Mouse (Mus musculus) brain, embryonic 14.5 days (tissue): ENCODE measurements around the gene Espl1. TPM values are rescaled to one million over a fixed set of nuclear protein-coding genes. Genes with fewer than 3 reads are reported as not detected.

Source experiments
- DNase-seq: peaks from one replicate; pipeline ENCODE4 v3.0.0-alpha.2; 2011; ENCODE audit warnings: low read depth
- CTCF ChIP-seq: fragments of 200-500 bp; IDR thresholded peaks from 2 replicates; pipeline ENCODE4 v1.5.1; 2012; ENCODE audit warnings: inconsistent platforms, mild to moderate bottlenecking, moderate library complexity, borderline replicate concordance; ENCODE audit not compliant: insufficient read depth, insufficient read length; ENCODE audit errors: extremely low read depth
- POLR2A ChIP-seq: fragments of 200-500 bp; IDR thresholded peaks from 2 replicates; pipeline ENCODE4 v1.6.1; 2012; ENCODE audit warnings: mild to moderate bottlenecking, inconsistent platforms, borderline replicate concordance; ENCODE audit not compliant: poor library complexity, insufficient read depth, insufficient read length, severe bottlenecking; ENCODE audit errors: extremely low read depth
- polyA plus RNA-seq: library from polyadenylated mRNA; depleted of rRNA; stranded (reverse); fragments of >200 nt; gene quantifications from 2 replicates; pipeline ENCODE4 v1.2.3, GENCODE M21; 2012

The Espl1 gene
- polyA plus RNA-seq, 1 experiment = 11.3 TPM

- no peak for DNase-seq
- no peak for TF ChIP-seq CTCF
- no peak for TF ChIP-seq POLR2A
Observed at GRCm38 (mm10) chr15:102279783-102280520, 16.1 kb upstream of the Espl1 start.

- TF ChIP-seq POLR2A (no peak), CTCF (no peak)
- DNase-seq = no peak
Observed at GRCm38 (mm10) chr15:102280623-102281022, 15.4 kb upstream of the Espl1 start.

- TF ChIP-seq POLR2A (no peak), CTCF (no peak)
- DNase-seq = no peak
Observed at GRCm38 (mm10) chr15:102282463-102283292, 13.4 kb upstream of the Espl1 start.

GRCm38 (mm10) chr15:102283648-102284047, 12.4 kb upstream of the Espl1 start:
- TF ChIP-seq POLR2A (no peak), CTCF (no peak)
- no peak for DNase-seq

- TF ChIP-seq CTCF = peak; percentile 38; the same call in 1 of the 2 replicates
- no peak for TF ChIP-seq POLR2A
- peak; percentile 69 for DNase-seq
Observed at GRCm38 (mm10) chr15:102287395-102287794, 8.7 kb upstream of the Espl1 start.

GRCm38 (mm10) chr15:102296368-102297006, 421 bp downstream of the Espl1 start:
- DNase-seq = no peak
- no peak for TF ChIP-seq CTCF
- no peak for TF ChIP-seq POLR2A

- TF ChIP-seq POLR2A = no peak
- no peak for TF ChIP-seq CTCF
- no peak for DNase-seq
Observed at GRCm38 (mm10) chr15:102302542-102302941, 6.5 kb downstream of the Espl1 start.

GRCm38 (mm10) chr15:102308717-102309116, 12.7 kb downstream of the Espl1 start:
- no peak for DNase-seq
- TF ChIP-seq POLR2A (no peak), CTCF (no peak)

- TF ChIP-seq POLR2A = no peak
- no peak for TF ChIP-seq CTCF
- DNase-seq = no peak
Observed at GRCm38 (mm10) chr15:102310074-102310845, 14.2 kb downstream of the Espl1 start.

- TF ChIP-seq POLR2A (no peak), CTCF (no peak)
- DNase-seq = no peak
Observed at GRCm38 (mm10) chr15:102311489-102311888, 15.4 kb downstream of the Espl1 start.

GRCm38 (mm10) chr15:102315292-102315691, 19.2 kb downstream of the Espl1 start:
- no peak for TF ChIP-seq CTCF
- TF ChIP-seq POLR2A = no peak
- no peak for DNase-seq

- peak; percentile 74 for DNase-seq
- peak; percentile 71 for TF ChIP-seq CTCF
- no peak for TF ChIP-seq POLR2A
Observed at GRCm38 (mm10) chr15:102316263-102316662, 20.2 kb downstream of the Espl1 start.
